Mouse (Mus musculus) lung, postnatal 0 days (tissue): ENCODE results near the gene Tesk2. TPM values are rescaled to one million over a fixed set of nuclear protein-coding genes. Genes with fewer than 3 reads are reported as not detected.
A peak's percentile ranks its signal among the peaks of the same experiment; 100 is the strongest.

ENCODE experiments used
- ATAC-seq: fragments of 200-750 bp; cut with Nextera tagmentation; 2 replicates; pipeline ENCODE4 v1.8.0; 2017; ENCODE audit warnings: moderate library complexity
- DNase-seq: peaks from one replicate; pipeline ENCODE4 v3.0.0-alpha.2; 2016; ENCODE audit warnings: low spot score
- H3K27ac ChIP-seq: fragments of 300-500 bp; sonication (generic); 2 replicates; pipeline ENCODE4 v1.5.1; 2014; ENCODE audit warnings: antibody characterized with exemption, mild to moderate bottlenecking, low read length, mixed read lengths
- H3K27me3 ChIP-seq: fragments of 300-500 bp; sonication (generic); replicated peaks from 2 replicates; pipeline ENCODE4 v1.6.1; 2014; ENCODE audit warnings: low read length, mixed read lengths; ENCODE audit not compliant: insufficient read depth
- H3K36me3 ChIP-seq: fragments of 300-500 bp; sonication (generic); 2 replicates; pipeline ENCODE4 v1.6.1; 2014; ENCODE audit warnings: low read length, mixed read lengths; ENCODE audit not compliant: insufficient read depth
- H3K4me1 ChIP-seq: fragments of 300-500 bp; sonication (generic); 2 replicates; pipeline ENCODE4 v1.6.1; 2014; ENCODE audit warnings: antibody characterized with exemption, low read depth, low read length, mixed read lengths; ENCODE audit not compliant: insufficient read depth
- H3K4me2 ChIP-seq: fragments of 300-500 bp; sonication (generic); replicated peaks from 2 replicates; pipeline ENCODE4 v1.6.1; 2014; ENCODE audit warnings: low read depth, mild to moderate bottlenecking, low read length, moderate library complexity, mixed read lengths
- H3K4me3 ChIP-seq: fragments of 300-500 bp; sonication (generic); 2 replicates; pipeline ENCODE4 v1.5.1; 2014; ENCODE audit warnings: low read depth, low read length
- H3K9ac ChIP-seq: fragments of 300-500 bp; sonication (generic); replicated peaks from 2 replicates; pipeline ENCODE4 v1.6.1; 2014; ENCODE audit warnings: low read depth, mild to moderate bottlenecking
- H3K9me3 ChIP-seq: fragments of 300-500 bp; sonication (generic); 2 replicates; pipeline ENCODE4 v1.6.1; 2016; ENCODE audit warnings: low read length, mixed read lengths
- CTCF ChIP-seq: IDR thresholded peaks from 2 replicates; pipeline ENCODE4 v1.5.1; 2016; ENCODE audit warnings: antibody characterized with exemption, mild to moderate bottlenecking
- EP300 ChIP-seq: IDR thresholded peaks from 2 replicates; pipeline ENCODE4 v1.6.1; 2016; ENCODE audit warnings: antibody characterized with exemption, mild to moderate bottlenecking, control low read depth
- WGBS: fragments of 180-500 bp; shearing (Covaris S2); extraction: QIAGEN DNeasy Blood & Tissue Kit; methylation state at CpG from one replicate; pipeline ENCODE4 v1.1.7; 2014; 5-methylcytosine and 5-hydroxymethylcytosine counted together
- polyA plus RNA-seq: library from polyadenylated mRNA; unstranded; fragments of >200 nt; fragmentation: Nextera tagmentation; extraction: Ambion mirVana; gene quantifications from 2 replicates; pipeline ENCODE4 v1.2.1, GENCODE M21; 2015

The Tesk2 gene
- polyA plus RNA-seq, 1 experiment from 2014 or later, result 4.0 TPM

GRCm38 (mm10) chr4:116776391-116776790 is 55.6 kb downstream of the Tesk2 start:
- Histone ChIP-seq H3K9me3 (no peaks in the 10 kb centered on the region), H3K36me3 (no peaks in the 10 kb centered on the region), H3K4me2 (no peak overlapping the region), H3K27me3 (no peaks in the 10 kb centered on the region), H3K27ac (no peak overlapping the region), H3K4me3 (no peak overlapping the region), H3K4me1 (no peaks in the 10 kb centered on the region), H3K9ac (no peak overlapping the region)
- no peak for TF ChIP-seq EP300
- peak; percentile 19; the same call in 1 of the 2 replicates for TF ChIP-seq CTCF
- DNase-seq, result no peak
- no peak for ATAC-seq
- WGBS, result 90% methylated on average over 5 of the region's 5 CpGs

- Histone ChIP-seq H3K27ac (no peak overlapping the region), H3K4me2 (no peak overlapping the region), H3K9ac (no peak overlapping the region), H3K9me3 (no peaks in the 10 kb centered on the region), H3K36me3 (no peaks in the 10 kb centered on the region), H3K27me3 (no peaks in the 10 kb centered on the region), H3K4me3 (no peak overlapping the region), H3K4me1 (no peaks in the 10 kb centered on the region)
- 87% methylated on average over 3 of the region's 3 CpGs for WGBS
- ATAC-seq (no peak), DNase-seq (no peak)
- TF ChIP-seq CTCF, result no peak
- TF ChIP-seq EP300, result no peak
Measured at GRCm38 (mm10) chr4:116777079-116777478, 56.3 kb downstream of the Tesk2 start.

- TF ChIP-seq CTCF (no peak), EP300 (no peak)
- no peak for ATAC-seq
- no peaks in the 10 kb centered on the region for H3K27me3 ChIP-seq
- 67% methylated on average over 2 of the region's 2 CpGs for WGBS
- no peak overlapping the region for H3K4me2 ChIP-seq
- no peak overlapping the region for H3K4me3 ChIP-seq
- no peak overlapping the region for H3K9ac ChIP-seq
- DNase-seq, result no peak
- H3K9me3 ChIP-seq, result no peaks in the 10 kb centered on the region
- H3K27ac ChIP-seq, result no peak overlapping the region
- no peaks in the 10 kb centered on the region for H3K4me1 ChIP-seq
- no peaks in the 10 kb centered on the region for H3K36me3 ChIP-seq
Measured at GRCm38 (mm10) chr4:116780541-116780940, 59.8 kb downstream of the Tesk2 start.

- Histone ChIP-seq H3K4me3 (no peak overlapping the region), H3K36me3 (no peaks in the 10 kb centered on the region), H3K27ac (no peak overlapping the region), H3K9me3 (no peaks in the 10 kb centered on the region), H3K27me3 (no peaks in the 10 kb centered on the region), H3K4me2 (no peak overlapping the region), H3K9ac (no peak overlapping the region), H3K4me1 (no peaks in the 10 kb centered on the region)
- WGBS, result 40% methylated on average over 2 of the region's 2 CpGs
- TF ChIP-seq CTCF (no peak), EP300 (no peak)
- DNase-seq, result no peak
- no peak for ATAC-seq
Measured at GRCm38 (mm10) chr4:116781366-116781765, 60.6 kb downstream of the Tesk2 start.

- Histone ChIP-seq H3K9ac (no peak overlapping the region), H3K4me2 (no peak overlapping the region), H3K4me1 (no peaks in the 10 kb centered on the region), H3K27ac (no peak overlapping the region), H3K36me3 (no peaks in the 10 kb centered on the region), H3K9me3 (no peaks in the 10 kb centered on the region), H3K4me3 (no peak overlapping the region), H3K27me3 (no peaks in the 10 kb centered on the region)
- 33% methylated on average over 8 of the region's 8 CpGs for WGBS
- TF ChIP-seq EP300, result no peak
- no peak for TF ChIP-seq CTCF
- DNase-seq (no peak), ATAC-seq (no peak)
Measured at GRCm38 (mm10) chr4:116782171-116782570, 61.4 kb downstream of the Tesk2 start.

GRCm38 (mm10) chr4:116786587-116786986 is 65.8 kb downstream of the Tesk2 start:
- 85% methylated on average over 1 of the region's 1 CpGs for WGBS
- no peak for DNase-seq
- Histone ChIP-seq H3K4me3 (no peak overlapping the region), H3K27me3 (no peaks in the 10 kb centered on the region), H3K4me2 (no peak overlapping the region), H3K9ac (no peak overlapping the region), H3K4me1 (no peaks in the 10 kb centered on the region), H3K36me3 (no peaks in the 10 kb centered on the region), H3K27ac (no peak overlapping the region), H3K9me3 (no peaks in the 10 kb centered on the region)
- TF ChIP-seq EP300, result no peak
- peak; percentile 26 for TF ChIP-seq CTCF
- ATAC-seq, result no peak
